Mouse (Mus musculus) cerebellum, adult 2 months (tissue): ENCODE data around the gene Chaf1a.

ENCODE experiments used
- CTCF ChIP-seq: fragments of 200-500 bp; IDR thresholded peaks from 2 replicates; pipeline ENCODE4 v1.5.1; 2011; ENCODE audit warnings: low read depth, mild to moderate bottlenecking, control low read depth, low read length, moderate library complexity, borderline replicate concordance; ENCODE audit not compliant: insufficient read depth
- POLR2A ChIP-seq: fragments of 200-500 bp; IDR thresholded peaks from 2 replicates; pipeline ENCODE4 v1.6.1; 2011; ENCODE audit warnings: low read length, control low read depth, borderline replicate concordance; ENCODE audit not compliant: insufficient read depth

GRCm38 (mm10) chr17:56119981-56120880 is 80.0 kb downstream of the Chaf1a start:
- no peak for TF ChIP-seq CTCF
- no peak for TF ChIP-seq POLR2A
